Mouse (Mus musculus) heart, embryonic 16.5 days (tissue): ENCODE measurements around the gene Pold1. TPM values are rescaled to one million over a fixed set of nuclear protein-coding genes. Genes with fewer than 3 reads are reported as not detected.
A peak's percentile ranks its signal among the peaks of the same experiment; 100 is the strongest.

Experiments
- ATAC-seq: fragments of 200-750 bp; cut with Nextera tagmentation; replicated peaks from 2 replicates; pipeline ENCODE4 v1.8.0; 2017; ENCODE audit warnings: moderate number of reproducible peaks; ENCODE audit not compliant: insufficient read depth, low FRiP score; ENCODE audit errors: extremely low read depth
- H3K27ac ChIP-seq: fragments of 300-500 bp; sonication (generic); 2 replicates; pipeline ENCODE4 v1.5.1; 2014; ENCODE audit warnings: mild to moderate bottlenecking, low read length, control low read depth, moderate library complexity
- H3K27me3 ChIP-seq: fragments of 300-500 bp; sonication (generic); 2 replicates; pipeline ENCODE4 v1.6.1; 2014; ENCODE audit warnings: low read length, mixed read lengths; ENCODE audit not compliant: control insufficient read depth, insufficient read depth
- H3K36me3 ChIP-seq: fragments of 300-500 bp; sonication (generic); 2 replicates; pipeline ENCODE4 v1.6.1; 2014; ENCODE audit not compliant: control insufficient read depth, insufficient read depth
- H3K4me1 ChIP-seq: fragments of 300-500 bp; sonication (generic); 2 replicates; pipeline ENCODE4 v1.6.1; 2014; ENCODE audit warnings: low read length, mixed read lengths; ENCODE audit not compliant: control insufficient read depth, insufficient read depth
- H3K4me2 ChIP-seq: fragments of 300-500 bp; sonication (generic); 2 replicates; pipeline ENCODE4 v1.6.1; 2014; ENCODE audit warnings: low read depth, mild to moderate bottlenecking, control low read depth, low read length
- H3K4me3 ChIP-seq: fragments of 300-500 bp; sonication (generic); 2 replicates; pipeline ENCODE4 v1.5.1; 2014; ENCODE audit warnings: mild to moderate bottlenecking, control low read depth, low read length
- H3K9ac ChIP-seq: fragments of 300-500 bp; sonication (generic); 2 replicates; pipeline ENCODE4 v1.6.1; 2014; ENCODE audit warnings: low read length, control low read depth
- H3K9me3 ChIP-seq: fragments of 300-500 bp; sonication (generic); replicated peaks from 2 replicates; pipeline ENCODE4 v1.6.1; 2016; ENCODE audit warnings: low read length; ENCODE audit not compliant: control insufficient read depth
- WGBS: fragments of 180-500 bp; shearing (Covaris S2); extraction: QIAGEN DNeasy Blood & Tissue Kit; methylation state at CpG from one replicate; pipeline ENCODE4 v1.1.7; 2014; 5-methylcytosine and 5-hydroxymethylcytosine counted together
- polyA plus RNA-seq: library from polyadenylated mRNA; unstranded; fragments of >200 nt; fragmentation: Nextera tagmentation; extraction: Ambion mirVana; gene quantifications from 2 replicates; pipeline ENCODE4 v1.2.1, GENCODE M21; 2015

Gene Pold1
- polyA plus RNA-seq, 1 experiment from 2014 or later: 70.5 TPM

DNA sequence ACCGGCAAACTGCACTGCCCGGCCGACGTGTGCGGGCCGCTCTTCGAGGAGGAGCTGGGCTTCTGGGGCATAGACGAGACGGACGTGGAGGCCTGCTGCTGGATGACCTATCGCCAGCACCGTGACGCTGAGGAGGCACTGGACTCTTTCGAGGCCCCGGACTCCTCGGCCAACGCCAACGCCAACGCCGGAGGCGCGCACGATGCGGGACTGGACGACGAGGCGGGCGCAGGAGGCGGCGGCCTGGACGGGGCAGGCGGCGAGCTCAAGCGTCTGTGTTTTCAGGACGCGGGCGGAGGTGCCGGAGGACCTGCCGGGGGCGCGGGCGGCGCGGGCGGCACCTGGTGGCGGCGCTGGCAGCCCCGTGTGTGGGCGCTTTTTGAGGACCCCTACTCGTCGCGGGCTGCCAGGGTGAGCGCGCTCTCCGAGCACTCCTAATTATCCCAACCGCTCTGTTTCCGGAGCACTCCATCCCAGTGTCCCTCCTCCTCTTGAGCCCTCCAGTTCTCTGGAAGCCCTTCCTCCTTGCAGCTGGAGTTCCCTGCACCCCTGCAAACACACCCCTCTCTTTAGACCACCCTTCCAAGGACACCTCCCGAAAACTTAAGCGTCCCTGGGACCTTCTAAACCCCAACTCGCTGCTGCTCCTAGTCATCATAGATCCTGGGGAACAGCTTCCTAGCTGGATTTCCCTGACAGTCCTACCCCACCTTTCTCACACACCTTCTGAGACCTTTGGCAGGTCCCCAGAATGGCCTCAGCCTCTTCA, 42.9 kb upstream of the Pold1 start:
- ATAC-seq: no peak
- no peaks in the 10 kb centered on the region for H3K9me3 ChIP-seq
- H3K27ac ChIP-seq: no peak overlapping the region
- under 1% methylated on average over 59 of the region's 60 CpGs for WGBS
- peaks cover 12% of the 10 kb centered on the region for H3K4me1 ChIP-seq
- H3K4me3 ChIP-seq: peak overlapping the region; percentile 57
- H3K9ac ChIP-seq: peak overlapping the region; percentile 55
- H3K4me2 ChIP-seq: peak overlapping the region; percentile 94
- peaks cover 78% of the 10 kb centered on the region for H3K27me3 ChIP-seq
- no peaks in the 10 kb centered on the region for H3K36me3 ChIP-seq

DNA sequence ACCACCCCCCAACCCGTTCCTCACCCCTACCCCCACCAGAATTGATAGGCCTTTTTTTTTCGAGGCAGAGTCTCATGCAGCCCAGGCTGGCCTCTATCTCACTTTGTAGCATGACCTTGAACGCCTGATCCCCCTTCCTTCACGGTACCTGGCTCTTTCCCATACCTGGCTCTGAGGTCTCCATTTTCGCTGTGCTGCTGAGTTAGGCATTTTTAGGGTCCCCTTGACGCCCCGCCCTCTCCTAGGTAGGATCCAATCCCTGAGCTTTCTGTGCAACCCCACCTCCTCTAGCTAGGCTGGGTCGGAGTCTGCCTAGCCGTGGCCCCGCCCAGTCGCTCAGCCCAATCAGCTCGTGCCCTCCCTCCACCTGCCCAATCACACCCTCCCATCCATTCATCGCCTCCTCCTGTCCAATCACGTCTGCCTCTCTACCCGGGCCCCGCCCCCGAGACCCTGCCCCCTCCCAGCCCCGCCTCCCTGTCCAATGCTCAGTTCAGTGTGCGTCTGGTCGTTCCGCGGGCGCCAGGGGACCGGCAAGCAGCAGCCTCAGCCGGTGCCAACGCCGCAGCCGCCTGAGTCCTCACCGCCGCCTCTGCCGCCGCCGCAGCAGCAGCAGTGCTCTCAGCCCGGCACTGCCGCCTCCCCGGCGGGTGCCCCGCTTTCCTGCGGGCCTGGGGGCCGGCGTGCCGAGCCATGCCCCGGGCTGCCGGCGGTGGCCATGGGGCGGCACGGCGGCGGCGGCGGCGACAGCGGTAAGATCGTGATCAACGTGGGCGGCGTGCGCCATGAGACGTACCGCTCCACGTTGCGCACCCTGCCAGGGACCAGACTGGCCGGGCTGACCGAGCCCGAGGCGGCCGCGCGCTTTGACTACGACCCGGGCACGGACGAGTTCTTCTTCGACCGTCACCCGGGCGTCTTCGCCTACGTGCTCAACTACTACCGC, 42.0 kb upstream of the Pold1 start, which contains the start of gene Kcnc3:
Kcnc3 (plus strand) TSS at position 263 of the 946 bp plus-strand sequence.
- ATAC-seq: peak; percentile 89
- peaks cover 12% of the 10 kb centered on the region for H3K4me1 ChIP-seq
- no peaks in the 10 kb centered on the region for H3K36me3 ChIP-seq
- WGBS: under 1% methylated on average over 66 of the region's 80 CpGs
- peak within 1 kb of the TSS; percentile 94 for H3K4me2 ChIP-seq
- H3K9ac ChIP-seq: peak within 1 kb of the TSS; percentile 55
- H3K27ac ChIP-seq: no peak within 1 kb of the TSS
- H3K9me3 ChIP-seq: no peaks in the 10 kb centered on the region
- H3K27me3 ChIP-seq: peaks cover 86% of the 10 kb centered on the region
- peak within 1 kb of the TSS; percentile 57 for H3K4me3 ChIP-seq

DNA sequence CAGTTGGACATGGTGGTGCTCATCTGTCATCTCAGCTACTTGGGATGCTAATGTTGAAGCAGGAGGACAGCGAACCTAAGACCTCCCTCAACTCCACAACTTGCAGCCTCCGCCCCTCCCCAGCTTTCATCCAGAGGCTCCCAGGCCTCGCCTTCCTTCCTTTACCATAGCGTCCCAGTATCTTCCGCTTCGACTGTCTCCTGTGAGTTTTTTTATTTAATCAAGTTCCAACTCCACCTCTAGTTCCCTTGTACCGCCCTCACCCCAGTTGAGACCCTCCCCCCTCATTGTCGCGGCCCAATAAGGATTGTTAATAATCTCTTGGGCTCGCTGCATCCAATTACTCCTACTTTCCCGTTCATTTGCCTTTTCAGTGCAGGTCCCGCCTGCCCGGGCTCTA, 41.3 kb upstream of the Pold1 start:
- Histone ChIP-seq H3K4me2 (peak overlapping the region; percentile 94; the same call in 1 of the 2 replicates), H3K9ac (no peak overlapping the region), H3K27ac (no peak overlapping the region), H3K4me1 (peaks cover 12% of the 10 kb centered on the region), H3K9me3 (no peaks in the 10 kb centered on the region), H3K4me3 (no peak overlapping the region), H3K27me3 (peaks cover 94% of the 10 kb centered on the region), H3K36me3 (no peaks in the 10 kb centered on the region)
- no peak for ATAC-seq
- 6% methylated on average over 13 of the region's 13 CpGs for WGBS

DNA sequence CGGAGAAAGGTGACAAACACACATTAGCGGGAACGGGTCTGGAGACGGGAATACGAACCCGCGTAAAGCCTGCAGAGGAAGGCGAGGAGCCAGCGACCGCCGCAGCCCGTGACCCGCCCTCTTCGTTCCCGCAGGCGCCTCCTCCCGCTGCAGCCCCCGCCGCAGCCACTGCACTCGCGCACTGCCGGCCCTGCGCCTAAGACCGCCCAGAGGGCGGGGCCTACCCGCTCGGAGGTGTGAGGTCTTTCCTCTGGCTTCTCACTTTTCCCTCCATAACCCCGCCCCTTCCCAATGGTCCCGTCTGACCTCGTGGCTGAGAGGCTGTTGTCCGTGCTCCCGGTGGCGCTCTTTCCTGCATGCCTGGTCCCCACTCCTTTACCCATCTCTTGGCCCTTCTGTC, 40.5 kb upstream of the Pold1 start:
- no peak; the same call in 1 of the 2 replicates for ATAC-seq
- H3K4me3 ChIP-seq: peak overlapping the region; percentile 40
- H3K9me3 ChIP-seq: no peaks in the 10 kb centered on the region
- H3K4me2 ChIP-seq: peak overlapping the region; percentile 51
- peaks cover 91% of the 10 kb centered on the region for H3K27me3 ChIP-seq
- H3K4me1 ChIP-seq: peaks cover 12% of the 10 kb centered on the region
- WGBS: 0% methylated on average over 33 of the region's 33 CpGs
- H3K9ac ChIP-seq: no peak overlapping the region
- no peaks in the 10 kb centered on the region for H3K36me3 ChIP-seq
- H3K27ac ChIP-seq: no peak overlapping the region

DNA sequence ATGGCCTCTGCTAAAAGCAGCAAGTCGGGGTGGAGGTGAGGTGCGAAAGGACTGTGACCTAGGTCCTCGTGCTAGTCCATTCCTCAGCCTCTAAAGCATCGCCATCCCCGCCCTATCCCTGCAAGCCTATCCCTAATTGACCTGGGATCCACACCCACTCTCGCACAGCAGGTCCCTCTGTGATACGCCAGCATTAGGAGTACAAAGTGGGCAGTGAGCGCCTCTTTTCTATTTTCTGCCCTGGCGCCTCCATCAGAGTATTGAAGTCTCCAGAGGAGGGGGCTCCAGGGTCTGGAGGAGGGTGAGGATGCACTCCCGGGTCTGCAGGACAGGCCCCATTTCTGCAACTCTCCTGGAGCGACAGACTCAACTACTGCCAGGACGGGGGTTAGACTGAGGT, 39.7 kb upstream of the Pold1 start:
- no peak for ATAC-seq
- Histone ChIP-seq H3K27me3 (peaks cover 86% of the 10 kb centered on the region), H3K4me2 (peak overlapping the region; percentile 51), H3K4me1 (peaks cover 12% of the 10 kb centered on the region), H3K36me3 (no peaks in the 10 kb centered on the region), H3K9me3 (no peaks in the 10 kb centered on the region), H3K4me3 (peak overlapping the region; percentile 40; the same call in 1 of the 2 replicates), H3K27ac (no peak overlapping the region), H3K9ac (no peak overlapping the region)
- 10% methylated on average over 12 of the region's 12 CpGs for WGBS

DNA sequence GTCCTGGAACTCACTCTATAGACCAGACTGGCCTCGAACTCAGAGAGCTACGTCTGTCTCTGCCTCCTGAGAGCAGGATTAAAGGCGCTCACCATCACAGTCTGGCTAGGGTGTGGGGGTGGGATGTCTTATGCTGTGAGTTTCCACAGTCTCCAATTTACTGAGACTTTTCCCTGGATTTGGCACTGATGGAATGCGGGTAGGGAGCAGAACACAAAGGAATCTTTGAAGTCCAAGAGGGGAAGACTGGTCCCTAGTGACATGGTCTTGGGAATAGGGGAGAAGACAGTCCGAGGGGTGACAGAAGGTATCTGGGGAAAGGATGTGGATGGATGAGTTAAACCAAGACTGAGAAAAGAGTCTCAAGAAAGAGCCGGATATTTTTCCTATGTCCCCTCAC, 39.0 kb upstream of the Pold1 start:
- peaks cover 12% of the 10 kb centered on the region for H3K4me1 ChIP-seq
- H3K9me3 ChIP-seq: no peaks in the 10 kb centered on the region
- H3K27me3 ChIP-seq: peaks cover 79% of the 10 kb centered on the region
- no peak overlapping the region for H3K4me2 ChIP-seq
- H3K36me3 ChIP-seq: no peaks in the 10 kb centered on the region
- no peak overlapping the region for H3K27ac ChIP-seq
- no peak overlapping the region for H3K9ac ChIP-seq
- no peak overlapping the region for H3K4me3 ChIP-seq
- no peak for ATAC-seq
- whole genome bisulfite sequencing: 32% methylated on average over 6 of the region's 6 CpGs

DNA sequence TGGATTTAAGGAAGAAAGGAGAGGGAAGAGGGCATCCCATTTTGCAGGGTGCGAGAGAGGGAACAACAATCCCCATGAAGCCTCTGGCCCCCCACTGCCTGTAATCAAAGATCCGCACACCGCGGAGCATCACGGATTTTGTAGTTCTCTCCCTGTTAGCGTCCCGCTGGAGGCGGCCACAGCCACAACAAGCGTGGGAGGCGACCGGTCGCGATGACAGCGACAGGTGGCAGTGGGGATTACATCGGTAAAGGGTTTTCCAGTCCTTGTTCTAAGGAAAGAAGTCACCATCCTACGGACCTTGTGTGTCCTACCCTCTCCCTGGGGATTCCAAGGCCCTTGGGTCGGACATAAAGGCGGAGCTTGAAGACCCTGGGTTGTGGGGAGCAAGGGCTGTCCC, 38.3 kb upstream of the Pold1 start:
- Histone ChIP-seq H3K4me3 (peak overlapping the region; percentile 13), H3K9me3 (no peaks in the 10 kb centered on the region), H3K27me3 (peaks cover 76% of the 10 kb centered on the region), H3K27ac (no peak overlapping the region), H3K9ac (no peak overlapping the region), H3K36me3 (no peaks in the 10 kb centered on the region), H3K4me2 (peak overlapping the region; percentile 33), H3K4me1 (peaks cover 12% of the 10 kb centered on the region)
- WGBS: 2% methylated on average over 18 of the region's 18 CpGs
- ATAC-seq: no peak

DNA sequence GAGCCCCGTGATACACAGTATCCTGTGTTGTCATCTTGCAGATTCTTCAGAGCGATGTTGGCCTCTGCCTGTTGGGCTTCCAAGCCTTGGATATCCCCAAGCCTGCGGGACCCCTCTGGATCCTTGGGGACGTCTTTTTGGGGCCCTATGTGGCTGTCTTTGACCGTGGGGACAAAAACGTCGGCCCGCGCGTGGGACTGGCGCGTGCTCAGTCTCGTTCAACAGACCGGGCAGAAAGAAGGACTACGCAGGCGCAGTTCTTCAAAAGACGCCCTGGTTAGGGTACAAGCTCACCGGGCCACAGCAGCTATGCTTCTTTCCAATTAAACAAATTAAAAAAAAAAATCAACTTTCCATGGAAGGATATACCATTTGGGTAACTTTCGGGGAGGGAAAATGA, 37.9 kb upstream of the Pold1 start:
- Histone ChIP-seq H3K27me3 (peaks cover 72% of the 10 kb centered on the region), H3K9me3 (no peaks in the 10 kb centered on the region), H3K4me3 (peak overlapping the region; percentile 13), H3K27ac (no peak overlapping the region), H3K4me1 (peaks cover 12% of the 10 kb centered on the region), H3K36me3 (no peaks in the 10 kb centered on the region), H3K9ac (no peak overlapping the region), H3K4me2 (peak overlapping the region; percentile 33)
- WGBS: 11% methylated on average over 19 of the region's 19 CpGs
- ATAC-seq: no peak

DNA sequence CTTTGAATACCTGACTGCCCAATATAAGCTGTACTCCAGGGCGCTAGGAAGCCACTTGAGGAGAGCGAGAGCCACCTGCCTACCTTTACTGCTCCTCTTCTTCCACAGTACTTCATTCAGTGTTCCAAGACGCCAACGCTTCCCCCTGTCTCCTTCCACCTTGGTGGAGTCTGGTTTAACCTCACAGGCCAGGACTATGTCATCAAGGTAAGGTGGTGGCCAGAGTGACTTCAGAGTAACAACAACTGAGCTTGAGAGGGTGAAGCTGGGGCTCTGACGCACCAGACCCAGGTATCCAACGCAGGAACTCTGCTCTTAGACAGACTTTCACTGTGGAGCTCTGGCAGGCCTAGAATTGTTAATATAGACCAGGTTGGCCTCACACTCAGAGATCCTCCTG, 37.0 kb upstream of the Pold1 start:
- Histone ChIP-seq H3K9me3 (no peaks in the 10 kb centered on the region), H3K36me3 (no peaks in the 10 kb centered on the region), H3K4me2 (no peak overlapping the region), H3K27me3 (peaks cover 68% of the 10 kb centered on the region), H3K27ac (no peak overlapping the region), H3K4me3 (no peak overlapping the region), H3K4me1 (peaks cover 6% of the 10 kb centered on the region), H3K9ac (no peak overlapping the region)
- 90% methylated on average over 6 of the region's 6 CpGs for WGBS
- no peak for ATAC-seq
